Mouse (Mus musculus) forebrain, embryonic 10.5 days (tissue): Measurements from ENCODE around the gene Gramd4. TPM values are rescaled to one million over a fixed set of nuclear protein-coding genes. Genes with fewer than 3 reads are reported as not detected.

Source experiments
- DNase-seq: peaks from one replicate; pipeline ENCODE4 v3.0.0-alpha.2; 2017; ENCODE audit warnings: low spot score; ENCODE audit errors: extremely low spot score
- H3K27ac ChIP-seq: fragments of 300-500 bp; sonication (generic); 2 replicates; pipeline ENCODE4 v1.5.1; 2016; ENCODE audit warnings: mild to moderate bottlenecking
- H3K27me3 ChIP-seq: fragments of 300-500 bp; sonication (generic); 2 replicates; pipeline ENCODE4 v1.6.1; 2016; ENCODE audit warnings: mild to moderate bottlenecking; ENCODE audit not compliant: poor library complexity, severe bottlenecking
- H3K36me3 ChIP-seq: fragments of 300-500 bp; sonication (generic); replicated peaks from 2 replicates; pipeline ENCODE4 v1.6.1; 2016; ENCODE audit warnings: mild to moderate bottlenecking, moderate library complexity
- H3K4me1 ChIP-seq: fragments of 300-500 bp; sonication (generic); 2 replicates; pipeline ENCODE4 v1.6.1; 2016
- H3K4me3 ChIP-seq: fragments of 300-500 bp; sonication (generic); 2 replicates; pipeline ENCODE4 v1.5.1; 2016; ENCODE audit warnings: mild to moderate bottlenecking, moderate library complexity
- H3K9me3 ChIP-seq: fragments of 300-500 bp; sonication (generic); 2 replicates; pipeline ENCODE4 v1.6.1; 2016; ENCODE audit warnings: mild to moderate bottlenecking, moderate library complexity
- WGBS: fragments of 180-500 bp; shearing (Covaris S2); methylation state at CpG from one replicate; pipeline ENCODE4 v1.1.7; 2016; 5-methylcytosine and 5-hydroxymethylcytosine counted together
- polyA plus RNA-seq: library from polyadenylated mRNA; unstranded; fragments of >200 nt; fragmentation: Nextera tagmentation; extraction: Ambion mirVana; gene quantifications from 2 replicates; pipeline ENCODE4 v1.2.1, GENCODE M21; 2016

Gramd4 gene
- polyA plus RNA-seq, 1 experiment from 2014 or later = 16.2 TPM

DNA sequence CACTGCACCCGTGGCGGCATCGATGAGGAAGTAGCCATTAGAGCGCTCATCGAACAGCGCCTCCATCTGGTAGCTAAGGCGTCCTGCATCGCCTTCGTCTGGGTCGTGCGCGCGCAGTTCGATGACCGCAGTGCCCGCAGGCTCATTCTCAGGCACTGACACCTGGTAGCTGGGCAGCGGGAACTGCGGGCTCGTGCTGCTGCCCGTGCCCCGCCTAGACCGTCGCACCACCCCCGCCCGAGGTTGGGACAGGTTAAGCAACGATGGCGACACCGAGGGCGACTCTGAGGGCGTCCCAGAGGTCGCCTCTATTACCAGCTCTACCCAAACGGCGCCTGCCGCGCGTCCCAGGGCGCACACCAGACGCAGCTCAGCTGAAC lies 24.7 kb upstream of the Gramd4 start:
- Histone ChIP-seq H3K36me3 (peaks cover 48% of the 10 kb centered on the region), H3K27ac (peak overlapping the region; percentile 89), H3K4me1 (peaks cover 66% of the 10 kb centered on the region), H3K27me3 (peaks cover 57% of the 10 kb centered on the region), H3K4me3 (peak overlapping the region; percentile 72), H3K9me3 (peaks cover 42% of the 10 kb centered on the region)
- WGBS = 1% methylated on average over 38 of the region's 38 CpGs
- peak; percentile 66 for DNase-seq

DNA sequence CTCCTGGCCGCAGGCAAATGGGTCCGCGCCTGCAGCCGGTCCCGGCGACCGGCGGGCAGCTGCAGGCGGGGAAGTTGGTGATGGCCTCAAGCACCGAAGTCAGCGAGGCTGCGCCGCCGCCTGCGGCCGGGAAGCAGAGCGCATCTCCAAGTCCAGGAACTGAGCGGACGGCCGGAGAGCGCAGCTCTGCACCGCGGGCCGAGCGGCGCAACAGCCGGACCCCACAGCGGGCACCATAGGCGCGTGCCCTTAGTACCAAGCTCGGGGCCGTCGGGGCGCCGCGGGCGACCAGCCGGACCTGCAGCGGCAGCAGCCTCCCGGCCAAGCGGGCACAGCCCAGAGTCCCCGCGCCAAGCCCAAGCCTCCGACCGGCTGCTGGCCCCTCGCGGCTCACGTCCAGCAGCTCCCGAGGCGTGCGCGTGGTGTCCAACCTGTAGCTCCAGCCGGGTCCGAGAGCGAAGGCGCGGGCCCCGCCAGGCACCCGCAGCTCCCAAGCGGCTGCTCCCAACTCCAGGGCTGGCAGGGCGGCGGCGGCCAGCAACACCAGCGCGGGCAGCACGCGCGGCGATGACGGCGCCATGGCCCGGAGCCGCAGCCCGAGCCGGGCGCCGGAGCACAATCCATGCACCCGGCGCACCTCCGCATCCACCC lies 24.2 kb upstream of the Gramd4 start, which contains the start of gene Celsr1:
Gene Celsr1 (minus strand): TSS at position 587 of the 651 bp plus-strand sequence.
- Histone ChIP-seq H3K27ac (peak within 1 kb of the TSS; percentile 89), H3K4me3 (peak within 1 kb of the TSS; percentile 72), H3K27me3 (peaks cover 62% of the 10 kb centered on the region), H3K36me3 (peaks cover 43% of the 10 kb centered on the region), H3K9me3 (peaks cover 37% of the 10 kb centered on the region), H3K4me1 (peaks cover 62% of the 10 kb centered on the region)
- WGBS = under 1% methylated on average over 75 of the region's 80 CpGs
- DNase-seq = peak; percentile 57

DNA sequence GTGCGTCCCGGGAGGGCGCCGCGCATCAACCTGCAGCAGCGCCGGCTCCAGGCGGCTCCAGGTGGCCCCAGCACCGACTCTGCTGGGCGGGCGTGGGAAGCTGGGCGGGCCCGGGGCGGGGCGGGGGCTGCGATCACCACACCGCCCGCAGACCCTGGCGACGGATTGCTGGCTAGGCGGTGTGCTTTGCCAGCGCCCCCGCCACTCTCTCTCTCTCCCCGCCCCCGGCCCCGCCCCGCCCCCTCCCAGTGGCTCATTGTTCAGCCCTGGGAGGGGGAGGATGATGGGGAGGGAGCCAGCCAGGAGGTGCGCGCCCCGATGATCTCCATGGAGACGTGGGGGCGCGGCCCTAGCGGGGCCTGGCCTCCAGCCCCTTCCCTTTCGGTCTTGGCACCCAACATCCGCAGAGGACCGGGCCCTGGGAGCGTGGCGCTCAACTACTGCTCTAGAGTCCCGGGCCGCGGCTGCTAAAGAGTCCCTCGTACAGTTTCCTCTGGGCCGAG lies 23.4 kb upstream of the Gramd4 start:
- Histone ChIP-seq H3K36me3 (peaks cover 35% of the 10 kb centered on the region), H3K27me3 (peaks cover 67% of the 10 kb centered on the region), H3K27ac (peak overlapping the region; percentile 89), H3K4me3 (peak overlapping the region; percentile 72), H3K9me3 (peaks cover 34% of the 10 kb centered on the region), H3K4me1 (peaks cover 62% of the 10 kb centered on the region)
- WGBS = under 1% methylated on average over 38 of the region's 44 CpGs
- DNase-seq = peak; percentile 86

DNA sequence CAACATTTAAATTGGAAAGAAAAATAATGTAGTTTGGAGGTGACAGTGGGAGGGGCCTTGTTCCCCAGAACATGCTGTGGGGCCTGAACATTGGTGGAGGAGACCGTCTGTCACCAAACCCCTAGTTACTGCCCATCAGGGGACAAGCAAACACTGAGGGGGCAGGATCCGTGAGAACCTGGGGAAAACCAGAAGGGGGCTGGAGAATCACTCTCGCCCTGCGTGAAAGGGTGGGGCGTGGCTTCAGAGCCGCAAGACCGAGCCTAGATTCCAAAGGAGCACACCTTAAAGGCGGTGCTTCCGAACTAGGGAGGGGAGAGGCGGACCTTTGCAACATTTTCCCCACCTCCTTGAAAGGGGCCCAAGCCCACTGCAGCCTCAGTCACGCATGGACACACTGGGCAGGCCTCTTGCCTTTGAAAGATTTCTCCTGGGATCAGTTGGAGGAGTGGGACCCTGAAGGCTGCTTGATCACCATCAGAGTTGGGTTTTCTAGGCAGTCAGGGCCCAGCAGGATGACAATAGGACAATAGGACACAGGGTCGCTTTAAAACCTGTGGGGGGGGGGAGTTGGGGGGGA lies 22.6 kb upstream of the Gramd4 start:
- H3K27ac ChIP-seq = peak overlapping the region; percentile 89
- peaks cover 75% of the 10 kb centered on the region for H3K27me3 ChIP-seq

DNA sequence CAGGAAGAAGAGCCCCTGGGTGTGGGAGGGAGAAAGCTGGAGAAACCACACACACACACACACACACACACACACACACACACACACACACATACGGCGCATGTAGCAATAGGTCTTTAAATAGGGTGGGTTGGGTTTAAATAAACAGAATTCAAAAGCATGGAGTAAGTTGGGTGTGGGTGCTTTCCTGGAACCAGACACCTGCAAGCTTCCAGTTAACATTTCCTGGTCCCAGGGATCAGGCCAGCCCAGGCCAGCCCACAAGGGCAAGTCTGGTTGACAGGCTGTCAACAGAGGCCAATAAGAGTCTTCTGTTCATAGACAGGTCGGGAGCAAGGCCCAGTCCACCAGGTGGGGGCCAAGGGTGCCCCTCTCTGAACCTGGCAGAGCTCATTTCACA lies 21.6 kb upstream of the Gramd4 start:
- 75% methylated on average over 3 of the region's 3 CpGs for WGBS
- Histone ChIP-seq H3K27me3 (peaks cover 86% of the 10 kb centered on the region), H3K4me1 (peaks cover 58% of the 10 kb centered on the region)

More for the DNA sequence above, 22.6 kb upstream of the Gramd4 start:
- H3K4me3 ChIP-seq = peak overlapping the region; percentile 72
- 4% methylated on average over 12 of the region's 12 CpGs for WGBS
- H3K9me3 ChIP-seq = peaks cover 26% of the 10 kb centered on the region
- peak; percentile 48 for DNase-seq
- H3K36me3 ChIP-seq = peaks cover 27% of the 10 kb centered on the region
- peaks cover 62% of the 10 kb centered on the region for H3K4me1 ChIP-seq

DNA sequence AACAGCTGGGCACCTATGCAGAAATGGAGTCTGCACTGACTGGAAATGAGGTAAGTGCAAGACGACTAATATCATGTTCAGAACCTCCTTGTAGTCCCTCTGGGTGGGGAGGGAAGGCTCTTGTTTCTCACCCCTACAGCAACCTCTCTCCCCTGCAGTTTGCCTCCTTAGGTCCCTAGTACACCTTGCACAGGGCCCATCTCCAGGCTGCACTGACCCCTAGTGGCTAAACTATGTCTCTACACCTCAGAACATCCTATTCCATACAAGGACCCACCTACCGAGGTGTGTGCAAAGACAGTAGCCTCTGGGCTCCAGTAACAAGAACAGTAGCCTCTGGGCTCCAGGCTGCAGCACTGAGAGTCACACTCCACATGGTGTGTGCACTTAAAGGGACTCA lies 18.7 kb upstream of the Gramd4 start:
- H3K27ac ChIP-seq = no peak overlapping the region
- H3K27me3 ChIP-seq = peaks cover 64% of the 10 kb centered on the region
- DNase-seq = peak; percentile 79
- 3% methylated on average over 2 of the region's 2 CpGs for WGBS
- peaks cover 40% of the 10 kb centered on the region for H3K4me1 ChIP-seq
- H3K4me3 ChIP-seq = no peak overlapping the region
- H3K36me3 ChIP-seq = no peaks in the 10 kb centered on the region
- no peaks in the 10 kb centered on the region for H3K9me3 ChIP-seq

More for the DNA sequence above, 21.6 kb upstream of the Gramd4 start:
- H3K9me3 ChIP-seq = peaks cover 16% of the 10 kb centered on the region
- H3K4me3 ChIP-seq = no peak overlapping the region
- H3K36me3 ChIP-seq = peaks cover 17% of the 10 kb centered on the region
- H3K27ac ChIP-seq = no peak overlapping the region
- DNase-seq = no peak

DNA sequence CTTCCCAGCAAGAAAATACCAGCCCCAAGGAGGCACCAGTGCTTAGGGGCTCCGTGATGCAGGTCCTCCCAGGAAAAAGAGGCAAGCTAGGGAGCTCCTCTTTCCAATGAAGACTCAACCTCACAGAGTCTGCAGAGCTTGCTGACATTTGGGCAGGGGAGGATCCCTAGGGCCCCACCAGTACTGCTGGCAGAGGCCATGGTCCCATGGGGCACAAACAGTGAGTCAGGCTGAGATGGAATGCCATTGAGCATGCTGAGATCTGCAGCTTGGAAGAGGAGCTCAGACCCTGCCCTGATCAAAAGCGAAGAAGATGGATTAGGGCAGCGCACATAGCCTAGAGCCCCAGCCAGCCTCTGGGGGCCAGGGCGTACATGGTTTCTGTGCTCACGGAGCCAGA lies 16.1 kb upstream of the Gramd4 start:
- Histone ChIP-seq H3K9me3 (no peaks in the 10 kb centered on the region), H3K27ac (no peak overlapping the region), H3K27me3 (peaks cover 40% of the 10 kb centered on the region), H3K4me1 (peaks cover 17% of the 10 kb centered on the region; the same call in 1 of the 2 replicates), H3K36me3 (no peaks in the 10 kb centered on the region), H3K4me3 (no peak overlapping the region)
- WGBS = 87% methylated on average over 5 of the region's 5 CpGs
- no peak for DNase-seq

DNA sequence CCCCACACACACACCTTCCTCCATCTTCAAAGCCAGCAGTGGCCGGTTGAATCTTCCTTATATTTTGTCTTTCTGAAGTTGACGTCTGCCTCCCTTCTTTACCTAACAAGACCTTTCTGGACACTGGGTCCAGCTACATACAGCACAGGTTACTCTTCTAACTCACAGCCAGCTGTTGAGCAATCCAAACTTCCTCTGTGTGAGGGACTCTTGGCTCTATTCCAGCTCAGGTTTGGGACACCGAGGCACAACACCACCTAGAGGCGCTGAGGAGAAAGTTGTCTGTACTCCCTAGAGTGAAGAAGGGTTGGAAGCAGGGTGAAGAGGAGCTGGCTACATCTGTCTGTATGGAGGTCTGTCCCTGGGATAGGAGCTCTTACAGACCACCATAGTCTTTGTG lies 15.1 kb upstream of the Gramd4 start:
- Histone ChIP-seq H3K4me3 (no peak overlapping the region), H3K9me3 (no peaks in the 10 kb centered on the region), H3K27ac (no peak overlapping the region), H3K27me3 (peaks cover 40% of the 10 kb centered on the region), H3K4me1 (peaks cover 17% of the 10 kb centered on the region; the same call in 1 of the 2 replicates), H3K36me3 (no peaks in the 10 kb centered on the region)
- WGBS = 47% methylated on average over 4 of the region's 4 CpGs
- no peak for DNase-seq

DNA sequence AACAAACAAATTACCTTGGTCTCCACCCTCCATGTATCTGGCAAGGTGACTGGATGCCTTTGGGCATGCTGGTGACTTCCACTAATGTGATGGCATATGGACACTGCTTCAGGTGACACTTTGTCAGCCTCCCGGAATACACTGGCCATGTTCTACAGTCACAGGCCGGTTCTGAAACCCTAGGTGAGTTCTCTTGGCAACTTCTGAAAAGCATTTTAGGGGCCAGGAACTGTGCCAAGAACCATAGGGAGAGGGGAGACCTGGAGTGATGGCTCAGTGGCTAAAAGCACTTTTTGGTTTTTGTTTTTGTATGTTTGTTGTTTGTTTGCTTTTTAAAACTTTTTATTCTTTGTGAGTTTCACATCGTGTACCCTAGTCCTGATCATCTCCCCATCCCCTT lies 8.0 kb upstream of the Gramd4 start:
- H3K4me1 ChIP-seq = peaks cover 9% of the 10 kb centered on the region; the same call in 1 of the 2 replicates
- 84% methylated on average over 3 of the region's 3 CpGs for WGBS
- no peak overlapping the region for H3K27ac ChIP-seq
- H3K9me3 ChIP-seq = no peaks in the 10 kb centered on the region
- no peak for DNase-seq
- no peaks in the 10 kb centered on the region for H3K27me3 ChIP-seq
- no peak overlapping the region for H3K4me3 ChIP-seq
- no peaks in the 10 kb centered on the region for H3K36me3 ChIP-seq

DNA sequence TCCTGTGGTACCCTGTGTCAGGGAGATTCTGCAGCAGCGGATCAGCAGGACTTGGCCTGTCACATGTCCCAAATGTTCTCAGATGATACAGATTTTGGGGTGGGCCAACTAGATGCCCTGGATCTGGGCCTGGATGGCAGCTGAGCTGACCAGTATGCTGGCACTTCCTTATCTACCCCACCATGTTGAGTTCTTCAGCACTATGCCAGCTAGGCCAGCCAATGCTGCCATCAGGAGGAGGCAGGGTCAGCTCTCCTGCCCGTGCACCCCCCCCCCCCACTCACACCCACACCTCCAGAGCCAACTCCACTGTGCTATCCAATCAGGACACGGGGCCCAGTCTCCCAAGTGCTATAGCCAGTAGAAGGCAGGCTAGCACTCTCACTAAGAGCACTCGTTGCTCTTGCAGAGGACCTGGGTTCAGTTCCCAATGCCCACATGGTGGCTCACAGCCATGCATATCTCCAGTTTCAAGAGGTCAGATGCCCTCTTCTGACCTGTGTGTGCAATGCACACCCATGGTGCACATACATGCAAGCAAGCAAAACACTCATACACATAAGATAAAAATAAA lies 7.2 kb upstream of the Gramd4 start:
- no peaks in the 10 kb centered on the region for H3K9me3 ChIP-seq
- H3K4me1 ChIP-seq = peaks cover 9% of the 10 kb centered on the region; the same call in 1 of the 2 replicates
- H3K27ac ChIP-seq = no peak overlapping the region
- 85% methylated on average over 4 of the region's 4 CpGs for WGBS
- no peaks in the 10 kb centered on the region for H3K27me3 ChIP-seq
- H3K36me3 ChIP-seq = no peaks in the 10 kb centered on the region
- DNase-seq = no peak
- H3K4me3 ChIP-seq = no peak overlapping the region

DNA sequence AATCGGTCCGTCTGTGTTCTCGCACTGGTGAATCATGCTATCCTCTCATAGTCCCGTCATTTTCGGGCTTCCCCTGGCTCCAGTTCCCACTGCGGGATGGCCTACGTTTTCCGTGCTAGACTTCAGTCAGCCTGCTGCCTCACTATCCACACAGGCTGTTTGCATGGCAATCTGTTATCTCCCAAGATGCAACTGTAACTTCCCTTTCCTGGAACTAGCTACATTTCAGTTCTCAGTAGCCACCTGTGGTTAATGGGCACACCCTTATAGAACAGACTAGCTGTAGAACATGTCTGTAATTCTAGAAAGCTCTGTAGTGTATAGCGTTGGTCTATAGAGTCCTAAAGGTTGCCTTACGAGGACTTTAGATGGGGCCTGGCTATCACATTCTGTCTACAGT lies 6.3 kb upstream of the Gramd4 start:
- no peaks in the 10 kb centered on the region for H3K36me3 ChIP-seq
- H3K27ac ChIP-seq = no peak overlapping the region
- peaks cover 9% of the 10 kb centered on the region; the same call in 1 of the 2 replicates for H3K4me1 ChIP-seq
- WGBS = 88% methylated on average over 10 of the region's 10 CpGs
- no peak for DNase-seq
- H3K27me3 ChIP-seq = no peaks in the 10 kb centered on the region
- no peaks in the 10 kb centered on the region for H3K9me3 ChIP-seq
- no peak overlapping the region for H3K4me3 ChIP-seq

DNA sequence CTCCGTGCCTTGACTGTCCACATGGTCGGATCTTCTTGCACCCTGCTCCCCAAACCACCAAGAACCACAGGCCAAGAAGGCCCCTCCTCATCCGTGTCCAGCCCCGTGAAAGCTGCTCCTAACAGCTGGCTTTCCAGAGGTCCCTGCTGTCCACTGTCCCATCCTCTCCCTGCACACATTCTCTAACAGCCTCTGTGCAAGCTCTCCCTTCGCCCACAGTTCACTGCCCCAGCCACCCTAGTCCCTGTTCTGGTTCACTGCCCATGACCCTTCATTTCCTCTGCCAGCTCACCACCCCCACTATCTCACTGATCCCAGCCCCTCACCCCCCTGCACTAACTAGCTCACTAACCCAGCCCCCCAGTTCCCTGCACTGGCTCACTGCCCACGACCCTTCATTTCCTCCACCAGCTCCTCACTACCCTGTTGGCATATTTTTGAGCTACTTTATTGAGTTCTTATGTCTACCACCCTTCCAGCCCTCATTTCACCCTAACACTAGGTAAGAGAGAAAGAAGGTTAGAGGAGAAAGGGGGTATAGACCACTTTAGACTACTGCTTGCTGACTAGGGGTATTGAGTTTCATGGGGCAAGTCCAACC lies 5.5 kb upstream of the Gramd4 start:
- no peak overlapping the region for H3K4me3 ChIP-seq

More for the DNA sequence above, 5.5 kb upstream of the Gramd4 start:
- no peaks in the 10 kb centered on the region for H3K36me3 ChIP-seq
- H3K27ac ChIP-seq = no peak overlapping the region
- no peaks in the 10 kb centered on the region for H3K9me3 ChIP-seq
- no peak for DNase-seq
- H3K4me1 ChIP-seq = peaks cover 9% of the 10 kb centered on the region; the same call in 1 of the 2 replicates
- peaks cover 7% of the 10 kb centered on the region for H3K27me3 ChIP-seq
- 70% methylated on average over 6 of the region's 6 CpGs for WGBS
